Mouse (Mus musculus) CH12F3 (cell line): ENCODE measurements around the gene Ikzf3.

Source experiments
- in situ Hi-C: fragments of 300-500 bp; cut with MboI; formaldehyde crosslinking; loops from 2 replicates; pipeline ENCODE4 v1.14.3; 2020; ENCODE audit warnings: low sequenced_read_pairs

The Ikzf3 gene

GRCm38 (mm10) chr11:98545711-98546231 lies at the start of gene Ikzf3:
Ikzf3 (minus strand) TSS chr11:98546031.
- in situ Hi-C loops: no loop called here

- in situ Hi-C loops: no loop called here
These were observed 49.6 kb upstream of the Ikzf3 start for GRCm38 (mm10) chr11:98595473-98595872.

GRCm38 (mm10) chr11:98595021-98595420 lies 49.2 kb upstream of the Ikzf3 start:
- in situ Hi-C loops: no loop called here

GRCm38 (mm10) chr11:98590548-98591445 lies 45.0 kb upstream of the Ikzf3 start:
- in situ Hi-C loops: no loop called here

GRCm38 (mm10) chr11:98589306-98589705 lies 43.5 kb upstream of the Ikzf3 start:
- in situ Hi-C loops: no loop called here

GRCm38 (mm10) chr11:98588833-98589281 lies 43.0 kb upstream of the Ikzf3 start:
- in situ Hi-C loops: no loop called here

GRCm38 (mm10) chr11:98587684-98588546 lies 42.1 kb upstream of the Ikzf3 start:
- in situ Hi-C loops: no loop called here

- in situ Hi-C loops: no loop called here
These were observed 41.2 kb upstream of the Ikzf3 start, which contains the start of gene Ormdl3 for GRCm38 (mm10) chr11:98586892-98587563. Ormdl3 (minus strand) TSS chr11:98587368.

GRCm38 (mm10) chr11:98586087-98586891 lies 40.5 kb upstream of the Ikzf3 start:
- in situ Hi-C loops: no loop called here

- in situ Hi-C loops: no loop called here
These were observed 38.9 kb upstream of the Ikzf3 start for GRCm38 (mm10) chr11:98584629-98585177.

- in situ Hi-C loops: no loop called here
These were observed 38.3 kb upstream of the Ikzf3 start for GRCm38 (mm10) chr11:98584146-98584545.

- in situ Hi-C loops: no loop called here
These were observed 37.7 kb upstream of the Ikzf3 start for GRCm38 (mm10) chr11:98583571-98583970.

- in situ Hi-C loops: no loop called here
These were observed 37.4 kb upstream of the Ikzf3 start for GRCm38 (mm10) chr11:98583265-98583552.

GRCm38 (mm10) chr11:98582551-98583264 lies 36.9 kb upstream of the Ikzf3 start:
- in situ Hi-C loops: no loop called here

- in situ Hi-C loops: no loop called here
These were observed 36.2 kb upstream of the Ikzf3 start for GRCm38 (mm10) chr11:98582030-98582388.

GRCm38 (mm10) chr11:98581286-98582029 lies 35.6 kb upstream of the Ikzf3 start:
- in situ Hi-C loops: no loop called here

- in situ Hi-C loops: no loop called here
These were observed 34.7 kb upstream of the Ikzf3 start for GRCm38 (mm10) chr11:98580301-98581121.

- in situ Hi-C loops: no loop called here
These were observed 31.9 kb upstream of the Ikzf3 start for GRCm38 (mm10) chr11:98577776-98578175.
